Mouse (Mus musculus) liver, postnatal 0 days (tissue): ENCODE data around the gene Pdss2.

Experiments used
- CTCF ChIP-seq: sonication (generic); IDR thresholded peaks from 2 replicates; pipeline ENCODE4 v1.5.1; 2016; ENCODE audit warnings: antibody characterized with exemption, low read depth
- EP300 ChIP-seq: IDR thresholded peaks from 2 replicates; pipeline ENCODE4 v1.6.1; 2016; ENCODE audit warnings: antibody characterized with exemption, low read depth, mild to moderate bottlenecking

DNA sequence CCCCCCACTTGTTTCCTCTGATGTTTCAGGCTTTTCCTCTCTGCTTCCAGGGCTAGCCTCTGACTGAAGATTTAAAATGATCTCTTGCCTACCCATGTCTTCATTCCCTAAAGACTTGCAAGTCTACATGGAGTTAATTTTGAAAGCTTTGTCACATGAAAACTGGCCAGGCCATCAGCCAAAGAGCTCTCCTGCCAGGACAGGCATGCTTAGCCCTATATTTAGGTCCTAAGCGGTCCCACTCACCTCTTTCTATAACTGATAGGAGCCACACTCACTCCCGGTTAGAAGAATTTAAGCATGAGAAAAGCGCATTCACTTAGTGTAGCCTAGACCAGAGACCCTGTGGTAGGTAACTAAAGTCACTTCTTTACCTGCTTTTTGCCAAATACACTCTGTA is 233.4 kb downstream of the Pdss2 start:
- TF ChIP-seq CTCF (no peak), EP300 (no peak)
